Mouse (Mus musculus): Measurements from ENCODE around the gene Ccdc148. TPM values are rescaled to one million over a fixed set of nuclear protein-coding genes. Genes with fewer than 3 reads are reported as not detected.
A peak's percentile ranks its signal among the peaks of the same experiment; 100 is the strongest.

The Ccdc148 gene
- total RNA-seq (2021): under 1 TPM; 0.86 to 0.99 TPM
- long read RNA-seq, experiment 1, full-length matches to known transcripts: 1 of 1 reads
- long read RNA-seq, experiment 1, partial matches to known transcripts: 0 of 1 reads
- long read RNA-seq, experiment 1, other reads (novel, unspliced or antisense): 0 of 1 reads
- long read RNA-seq, experiment 2: 0 reads

DNA sequence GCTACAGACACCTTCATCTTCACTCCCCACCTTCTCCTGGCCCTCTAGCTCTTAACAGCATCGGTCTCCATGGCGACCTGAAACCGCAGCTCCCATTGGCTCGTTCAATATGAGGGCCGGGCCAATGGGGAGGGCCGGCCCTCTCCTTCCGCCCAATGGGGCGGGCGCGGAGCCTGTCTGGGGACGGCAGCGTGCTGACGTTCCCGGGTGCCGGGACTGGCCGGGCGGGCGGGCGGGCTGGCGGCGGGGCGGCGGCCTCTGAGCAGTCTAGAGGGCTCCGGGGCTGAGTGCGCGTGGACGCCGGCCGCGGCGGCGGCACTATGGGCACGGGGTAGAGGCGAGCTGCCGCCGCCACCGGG is at the start of gene Ccdc148, which contains the start of gene Pkp4:
Gene Ccdc148, minus strand, starts transcription at position 79 of the 359 bp plus-strand sequence.
Gene Pkp4, plus strand, starts transcription at position 246 of the 359 bp plus-strand sequence.
- DNase-seq: peak; percentile 95

GRCm38 (mm10) chr2:59208276-59208675 is 47.8 kb upstream of the Ccdc148 start:
- no peak for DNase-seq

DNA sequence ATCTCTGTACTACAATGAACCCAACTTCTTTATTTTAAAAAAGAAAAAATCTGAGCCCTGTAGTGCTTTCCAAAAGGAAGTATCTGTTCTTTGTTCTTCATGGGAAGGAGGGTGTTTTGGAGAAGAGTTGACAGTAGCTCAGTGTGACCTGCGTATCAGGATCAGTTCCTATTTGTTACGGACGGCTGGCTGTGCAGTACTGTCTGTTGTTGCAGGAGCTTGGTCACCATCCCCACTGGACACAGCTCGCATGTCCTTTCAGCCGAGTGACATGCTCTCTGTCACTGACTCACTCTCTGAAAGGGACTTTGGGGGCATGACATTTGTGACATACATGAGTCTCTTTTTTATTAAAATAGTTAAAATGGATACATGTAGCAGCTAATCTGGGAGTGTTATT is 47.2 kb upstream of the Ccdc148 start:
- no peak for DNase-seq

GRCm38 (mm10) chr2:59207240-59207639 is 46.8 kb upstream of the Ccdc148 start:
- DNase-seq: no peak

- no peak for DNase-seq
Observed at GRCm38 (mm10) chr2:59206190-59206589, 45.7 kb upstream of the Ccdc148 start.

GRCm38 (mm10) chr2:59205092-59205491 is 44.6 kb upstream of the Ccdc148 start:
- no peak for DNase-seq

GRCm38 (mm10) chr2:59203627-59204425 is 43.3 kb upstream of the Ccdc148 start:
- DNase-seq: no peak

DNA sequence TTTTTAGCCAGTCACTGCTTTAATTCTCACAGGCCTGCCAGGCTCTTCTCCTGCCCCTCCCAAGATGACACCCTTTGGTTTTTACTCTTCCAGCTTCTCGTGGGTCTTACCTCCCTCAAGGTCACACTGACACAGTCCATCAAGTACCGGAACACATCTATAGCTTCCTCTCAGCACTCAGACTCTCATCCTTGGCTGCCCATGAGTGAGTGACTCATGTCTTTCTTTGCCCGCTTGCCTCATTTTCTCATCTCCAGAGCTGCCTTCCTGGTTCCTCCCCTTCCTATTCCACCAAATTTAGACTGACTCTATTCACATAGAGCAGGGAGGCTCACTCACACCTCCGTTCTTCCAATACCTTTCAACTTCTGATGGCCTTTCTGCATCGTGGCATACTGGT is 42.4 kb upstream of the Ccdc148 start:
- no peak for DNase-seq

DNA sequence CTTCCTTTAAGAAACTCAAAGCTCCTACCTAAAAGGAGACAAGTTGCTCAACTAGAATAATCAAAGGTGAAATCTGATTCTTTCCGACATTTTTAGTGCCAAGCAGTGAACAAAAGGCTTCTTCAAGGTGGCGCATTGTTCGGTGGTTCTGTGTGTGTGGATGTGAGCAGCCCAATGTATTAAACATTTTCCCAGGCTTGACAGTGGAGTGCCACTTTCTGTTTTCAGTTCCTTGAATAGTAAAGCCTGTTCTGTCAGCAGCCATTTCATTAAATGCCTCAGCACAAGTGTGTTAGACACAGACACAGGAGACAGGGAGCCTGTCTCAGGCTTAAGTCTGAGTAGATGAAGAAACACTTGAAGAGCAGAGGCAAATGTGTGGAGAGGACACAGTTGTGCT is 40.0 kb upstream of the Ccdc148 start:
- DNase-seq: no peak

DNA sequence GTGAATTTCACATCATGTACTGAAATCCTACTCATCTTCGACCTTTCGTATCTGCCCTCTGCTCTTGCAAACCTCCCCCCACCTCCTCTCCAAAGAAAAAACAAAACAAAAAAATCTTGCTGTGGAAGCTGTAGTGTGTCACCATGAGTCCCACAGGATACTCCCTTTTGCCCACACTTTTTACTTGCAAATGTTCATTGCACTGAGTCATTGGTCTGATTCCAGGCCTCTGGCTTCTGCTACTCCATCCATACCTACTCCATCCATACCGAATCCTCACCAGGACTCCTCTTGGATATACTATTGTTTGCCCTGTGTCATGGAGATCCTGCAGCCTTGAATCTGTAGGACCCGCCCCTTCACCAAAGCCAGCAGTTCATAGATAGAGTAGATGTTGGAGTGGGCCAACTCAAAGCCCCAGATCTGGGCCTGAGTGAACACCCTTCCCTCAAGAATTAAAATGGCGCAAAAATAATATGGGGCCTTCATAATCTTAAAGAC is 39.0 kb upstream of the Ccdc148 start:
- DNase-seq: no peak

DNA sequence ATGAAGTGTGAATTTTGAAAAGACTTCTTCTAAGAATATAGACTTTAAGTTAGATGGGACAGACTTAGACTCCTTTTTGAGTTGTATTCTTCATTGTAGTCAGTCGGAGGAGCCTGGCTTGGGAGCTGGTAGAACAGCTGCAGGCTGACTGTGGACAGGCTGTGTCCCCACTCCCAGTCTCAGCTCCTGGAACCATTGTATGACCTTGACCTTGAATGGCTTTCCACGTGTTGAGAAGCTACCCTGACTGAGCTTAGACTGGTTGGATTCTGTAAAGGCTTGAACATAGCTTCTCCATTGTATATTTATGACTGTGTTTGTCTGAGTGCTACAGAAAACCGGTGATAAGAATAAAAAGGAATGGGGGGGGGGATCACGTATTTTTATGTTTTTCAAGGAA is 36.7 kb upstream of the Ccdc148 start:
- DNase-seq: no peak

- DNase-seq: no peak
Observed at GRCm38 (mm10) chr2:59193117-59193516, 32.6 kb upstream of the Ccdc148 start.

GRCm38 (mm10) chr2:59191466-59191865 is 31.0 kb upstream of the Ccdc148 start:
- DNase-seq: no peak

DNA sequence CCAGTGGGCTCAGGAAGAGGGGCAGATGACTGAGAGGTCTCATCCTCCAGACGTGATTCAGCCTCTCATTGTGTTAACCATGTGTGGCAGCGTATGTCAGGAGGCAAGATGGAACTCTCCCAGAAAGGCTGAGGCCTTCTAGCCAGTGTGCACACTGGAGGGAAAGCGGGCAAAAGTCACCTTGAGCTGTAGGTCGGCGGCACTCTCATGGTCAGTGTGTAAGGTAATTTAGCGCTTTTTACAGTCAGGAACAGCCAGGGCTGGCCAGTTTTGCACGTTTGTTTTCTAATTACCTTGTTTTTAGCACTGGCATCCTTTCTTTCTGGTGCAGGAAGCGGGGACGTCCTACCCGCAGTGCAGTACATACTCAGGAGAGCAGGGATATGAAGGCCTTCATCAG is 29.7 kb upstream of the Ccdc148 start:
- DNase-seq: no peak

DNA sequence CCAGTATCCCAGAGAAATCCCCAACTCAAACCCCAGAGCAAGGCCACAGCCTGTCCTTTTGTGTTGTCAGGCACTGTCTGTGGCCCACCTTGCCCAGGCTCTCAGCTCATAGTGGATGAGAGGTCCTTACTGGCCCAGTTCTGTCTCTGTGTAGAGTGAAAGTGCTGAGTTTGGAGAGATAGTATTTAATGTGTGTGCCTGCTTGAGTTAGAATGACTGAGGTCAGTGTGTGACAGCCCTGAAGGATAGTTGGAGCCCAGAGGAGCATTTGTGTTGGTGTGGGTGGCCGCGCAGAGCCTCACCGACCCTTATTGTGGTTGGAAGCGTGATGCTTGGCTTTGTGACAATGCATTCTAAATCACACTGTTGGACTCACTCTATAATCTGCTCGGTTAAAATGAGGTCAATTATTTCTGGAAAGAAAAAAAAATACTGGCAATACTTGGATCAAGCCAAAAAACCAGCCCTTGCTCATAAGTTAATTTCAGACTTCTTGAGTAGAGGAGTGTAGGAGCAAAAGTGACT is 29.2 kb upstream of the Ccdc148 start:
- DNase-seq: no peak

DNA sequence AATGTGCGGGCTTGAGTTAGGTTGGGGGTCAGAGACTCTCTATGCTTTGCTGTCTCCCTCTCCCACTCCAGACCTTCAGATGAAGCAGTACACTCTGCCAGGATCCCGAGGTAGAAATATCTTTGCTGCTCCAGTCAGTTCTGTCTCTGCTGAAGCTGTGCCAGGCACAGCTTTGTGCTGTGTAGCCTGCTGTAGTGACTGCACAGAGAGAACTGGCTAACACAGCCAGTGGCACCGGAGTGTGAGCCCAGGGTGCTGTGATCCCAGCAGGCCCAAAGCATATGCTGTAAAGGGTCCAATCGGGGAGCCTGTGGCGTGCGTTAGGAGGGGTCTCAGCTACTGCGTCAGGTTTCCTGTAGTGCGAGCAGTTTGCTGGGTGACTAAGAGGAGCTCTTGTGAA is 27.8 kb upstream of the Ccdc148 start:
- no peak for DNase-seq

GRCm38 (mm10) chr2:59186966-59187365 is 26.5 kb upstream of the Ccdc148 start:
- no peak for DNase-seq

DNA sequence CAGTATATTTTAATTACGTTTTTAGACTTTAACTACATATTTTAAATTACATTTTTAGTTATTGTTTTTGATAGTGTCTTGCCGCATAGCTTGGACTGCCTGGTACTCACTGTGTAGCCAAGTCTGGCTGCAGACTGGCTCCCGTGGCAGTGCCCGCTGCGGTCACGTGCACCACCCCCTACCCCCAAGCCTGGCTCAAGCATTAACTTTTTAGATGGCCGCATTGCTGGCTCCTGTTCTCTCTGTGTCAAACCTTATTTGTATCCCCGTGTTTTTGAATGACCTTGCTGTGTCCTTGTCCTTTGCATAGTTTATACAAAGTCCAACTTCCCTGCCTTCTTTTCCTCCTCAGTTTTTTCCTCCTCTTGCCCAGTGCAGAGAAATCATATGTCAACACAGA is 25.6 kb upstream of the Ccdc148 start:
- DNase-seq: peak; percentile 15 to 27

- DNase-seq: no peak
Observed at GRCm38 (mm10) chr2:59184107-59185064, 23.9 kb upstream of the Ccdc148 start.

DNA sequence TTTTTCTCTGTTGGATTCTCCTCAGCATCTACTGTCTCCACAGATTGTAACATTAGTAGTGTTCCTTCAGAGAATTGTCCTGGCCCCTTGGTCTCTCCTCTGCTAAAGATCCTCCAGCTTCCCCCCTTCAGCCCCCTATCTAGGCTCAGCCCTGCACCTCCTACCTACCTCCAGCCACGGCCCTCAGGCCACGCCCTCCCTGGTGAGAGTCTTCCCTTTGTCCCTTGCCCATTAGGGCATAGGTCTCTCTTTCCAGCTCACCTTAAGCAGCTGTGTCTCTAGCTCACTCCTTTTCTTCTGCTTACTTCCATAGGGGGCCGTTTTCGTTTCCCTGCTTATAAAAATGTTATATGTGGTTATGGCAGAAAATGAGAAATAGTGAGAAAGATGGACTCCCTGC is 23.1 kb upstream of the Ccdc148 start:
- no peak for DNase-seq

- DNase-seq: no peak
Observed at GRCm38 (mm10) chr2:59181321-59182113, 21.0 kb upstream of the Ccdc148 start.
